In genomic region chr7:130073890-130074819, GRCm38 (mm10) we compare ENCODE assay signal across 8 mouse cellular contexts.
DNase-seq lines count a peak whose midpoint lies in the region; ATAC-seq and TF ChIP-seq lines count a peak whose summit lies in the region.
"Had no signal": no experiment of that assay in that cellular context is flagged by ENCODE, and none has a peak within 500 bp of the region (broad histone marks: within the 10 kb centered on the region; RNA-seq: fewer than 3 reads in every experiment).

No protein-coding gene starts in this region.

- H3K36me3 ChIP-seq in CH12.LX (replicated peaks in 1 of 2; ENCODE audit: control insufficient read depth in 1 of 2, insufficient read depth in 1 of 2, low read length in 1 of 2), result no peaks in the 10 kb centered on the region
- H3K36me3 ChIP-seq in forebrain, embryonic 15.5 days, result no peaks in the 10 kb centered on the region
- H3K36me3 ChIP-seq in hindbrain, embryonic 15.5 days, result no peaks in the 10 kb centered on the region
- no peaks in the 10 kb centered on the region for H3K36me3 ChIP-seq in limb, embryonic 12.5 days
- no peaks in the 10 kb centered on the region for H3K36me3 ChIP-seq in midbrain, embryonic 11.5 days (ENCODE audit: control insufficient read depth, insufficient read depth, low read length)

- no peak for TF ChIP-seq POLR2A in CH12.LX (IDR thresholded peaks at IDR 0.05; ENCODE audit: low read depth, low read length)

- peak overlapping the region in 1 of 3 experiments; percentile 30 for H3K4me3 ChIP-seq in CH12.LX (replicated peaks in 1 of 3; ENCODE audit: low read depth in 2 of 3, low read length in 2 of 3, poor library complexity in 1 of 3)
- H3K4me3 ChIP-seq in forebrain, embryonic 15.5 days, result peak overlapping the region; percentile 26
- H3K4me3 ChIP-seq in hindbrain, embryonic 15.5 days, result peak overlapping the region; percentile 25
- peak overlapping the region; percentile 25 for H3K4me3 ChIP-seq in limb, embryonic 12.5 days (replicated peaks)
- H3K4me3 ChIP-seq in midbrain, embryonic 11.5 days (ENCODE audit: low read depth, low read length), result peak overlapping the region; percentile 15; the same call in 1 of the 2 replicates
- H3K4me3 ChIP-seq: megakaryocyte, embryonic 14.5 days had no signal

- dilution Hi-C loops in CH12.LX (cut with MboI; ENCODE audit: extremely low pct_ligation_motif_present, extremely low pct_unique_long_range_greater_than_20kb, low sequenced_read_pairs), result no loop called here

- H3K4me2 ChIP-seq in CH12.LX (ENCODE audit: insufficient read depth, low read depth, poor library complexity, severe bottlenecking), result peak overlapping the region; percentile 90
- H3K4me2 ChIP-seq in forebrain, embryonic 15.5 days (replicated peaks), result peak overlapping the region; percentile 46
- peak overlapping the region; percentile 55 for H3K4me2 ChIP-seq in hindbrain, embryonic 15.5 days
- H3K4me2 ChIP-seq in limb, embryonic 12.5 days, result peak overlapping the region; percentile 56
- H3K4me2 ChIP-seq in midbrain, embryonic 11.5 days, result peak overlapping the region; percentile 41

- H3K27me3 ChIP-seq in CH12.LX (replicated peaks), result peaks cover 55% of the 10 kb centered on the region
- no peaks in the 10 kb centered on the region for H3K27me3 ChIP-seq in forebrain, embryonic 15.5 days
- 0 out of 2 replicates have a peak, but pooled peaks cover 2% of the 10 kb centered on the region for H3K27me3 ChIP-seq in hindbrain, embryonic 15.5 days
- no peaks in the 10 kb centered on the region; the same call in 1 of the 2 replicates for H3K27me3 ChIP-seq in limb, embryonic 12.5 days
- H3K27me3 ChIP-seq in midbrain, embryonic 11.5 days (ENCODE audit: control insufficient read depth, insufficient read depth, low read length), result no peaks in the 10 kb centered on the region
- H3K27me3 ChIP-seq: megakaryocyte, embryonic 14.5 days had no signal

- peaks cover 2 to 5% of the 10 kb centered on the region in 2 experiments; a peak in 2 of 4 replicates for H3K4me1 ChIP-seq in CH12.LX (ENCODE audit: control insufficient read depth in 1 of 2, insufficient read depth in 2 of 2)
- peaks cover 15% of the 10 kb centered on the region for H3K4me1 ChIP-seq in forebrain, embryonic 15.5 days
- peaks cover 17% of the 10 kb centered on the region for H3K4me1 ChIP-seq in hindbrain, embryonic 15.5 days (replicated peaks)
- peaks cover 18% of the 10 kb centered on the region for H3K4me1 ChIP-seq in limb, embryonic 12.5 days (replicated peaks)
- peaks cover 10% of the 10 kb centered on the region for H3K4me1 ChIP-seq in midbrain, embryonic 11.5 days (ENCODE audit: control insufficient read depth, insufficient read depth, low read length)
- H3K4me1 ChIP-seq: megakaryocyte, embryonic 14.5 days had no signal

- TF ChIP-seq CTCF in CH12.LX (conservative IDR thresholded peaks at IDR 0.05 in 1 of 2, IDR thresholded peaks at IDR 0.05 in 1 of 2; ENCODE audit: low read depth in 2 of 2, low read length in 2 of 2), result peak in 1 of 2 experiments; percentile 35; a peak in 2 of 4 replicates

- TF ChIP-seq EP300 in CH12.LX (IDR thresholded peaks at IDR 0.05; ENCODE audit: low read length), result peak; percentile 39

- WGBS in forebrain, embryonic 15.5 days, result 19% methylated on average over 27 of the region's 27 CpGs
- 26% methylated on average over 27 of the region's 27 CpGs for WGBS in hindbrain, embryonic 15.5 days
- WGBS in limb, embryonic 12.5 days, result 12% methylated on average over 27 of the region's 27 CpGs
- WGBS in midbrain, embryonic 11.5 days, result 31% methylated on average over 27 of the region's 27 CpGs

- H3K27ac ChIP-seq in CH12.LX (ENCODE audit: insufficient read depth, low read depth), result no peak overlapping the region
- no peak overlapping the region for H3K27ac ChIP-seq in forebrain, embryonic 15.5 days (replicated peaks)
- H3K27ac ChIP-seq in hindbrain, embryonic 15.5 days (replicated peaks), result no peak overlapping the region; the same call in 1 of the 2 replicates
- peak overlapping the region; percentile 92 for H3K27ac ChIP-seq in limb, embryonic 12.5 days
- H3K27ac ChIP-seq in midbrain, embryonic 11.5 days (ENCODE audit: low read depth, low read length), result no peak overlapping the region

- H3K79me2 ChIP-seq in CH12.LX (replicated peaks; ENCODE audit: control insufficient read depth, extremely low read depth, insufficient read depth, poor library complexity, severe bottlenecking), result no peaks in the 10 kb centered on the region

- no peaks in the 10 kb centered on the region for H3K9me3 ChIP-seq in CH12.LX (replicated peaks; ENCODE audit: low read length)
- no peaks in the 10 kb centered on the region for H3K9me3 ChIP-seq in forebrain, embryonic 15.5 days
- no peaks in the 10 kb centered on the region for H3K9me3 ChIP-seq in hindbrain, embryonic 15.5 days
- H3K9me3 ChIP-seq in limb, embryonic 12.5 days, result no peaks in the 10 kb centered on the region
- H3K9me3 ChIP-seq in midbrain, embryonic 11.5 days (ENCODE audit: control insufficient read depth, low read length), result no peaks in the 10 kb centered on the region

- no peak; the same call in none of the 2 replicates for TF ChIP-seq RAD21 in CH12.LX (IDR thresholded peaks at IDR 0.05; ENCODE audit: low read depth, low read length)

- DNase-seq in CH12.LX (ENCODE audit: extremely low read depth), result peak; percentile 21
- peak; percentile 21 for DNase-seq in R1 (ENCODE audit: low read depth, low spot score)
- peak; percentile 92 for DNase-seq in midbrain, embryonic 11.5 days (ENCODE audit: low spot score, missing footprints)
- DNase-seq in yolk sac, embryonic 10.5 days (ENCODE audit: low spot score), result peak; percentile 35

- H3K9ac ChIP-seq in CH12.LX (ENCODE audit: insufficient read depth, low read depth), result peak overlapping the region; percentile 30; the same call in 1 of the 2 replicates
- no peak overlapping the region for H3K9ac ChIP-seq in forebrain, embryonic 15.5 days (replicated peaks)
- 0 out of 2 replicates have a peak overlapping the region, but pooled peaks have one; percentile 4 for H3K9ac ChIP-seq in hindbrain, embryonic 15.5 days
- no peak overlapping the region for H3K9ac ChIP-seq in limb, embryonic 12.5 days (replicated peaks)
- 0 out of 2 replicates have a peak overlapping the region, but pooled peaks have one; percentile 9 for H3K9ac ChIP-seq in midbrain, embryonic 11.5 days (ENCODE audit: low read length)

- ATAC-seq in forebrain, embryonic 15.5 days (replicated peaks), result no peak
- ATAC-seq in hindbrain, embryonic 15.5 days (ENCODE audit: low FRiP score, low read depth), result no peak
- peak; percentile 75 for ATAC-seq in limb, embryonic 12.5 days (ENCODE audit: insufficient number of reproducible peaks, insufficient read depth, low FRiP score, low TSS enrichment, low read depth)
- ATAC-seq in midbrain, embryonic 11.5 days (ENCODE audit: low FRiP score), result no peak

- in situ Hi-C loops in CH12.LX (cut with MboI; ENCODE audit: low pct_ligation_motif_present, low pct_unique_long_range_greater_than_20kb, low sequenced_read_pairs), result no loop called here

TF ChIP-seq in CH12.LX, 34 proteins besides CTCF, POLR2A, EP300 and RAD21:
- TF ChIP-seq UBTF (IDR thresholded peaks at IDR 0.05; ENCODE audit: low read depth, low read length) (no peak), JUND (conservative IDR thresholded peaks at IDR 0.05; ENCODE audit: low read depth, low read length) (0 out of 2 replicates have a peak, but pooled peaks have one; percentile 19), IRF4 (IDR thresholded peaks at IDR 0.05; ENCODE audit: low read depth, low read length) (peak; percentile 34; the same call in 1 of the 2 replicates), JUN (IDR thresholded peaks at IDR 0.05; ENCODE audit: insufficient read depth, low read depth, low read length) (no peak), ELF1 (IDR thresholded peaks at IDR 0.05; ENCODE audit: low read depth, low read length) (no peak), PAX5 (IDR thresholded peaks at IDR 0.05; ENCODE audit: low read length) (no peak), POLR2AphosphoS2 (IDR thresholded peaks at IDR 0.05; ENCODE audit: low read depth, low read length) (no peak), MAX (IDR thresholded peaks at IDR 0.05; ENCODE audit: low read length) (no peak)

Comparison
In these comparisons a context has a peak if more than half of its experiments do, and no peak if none do; other contexts are left out.
1. DNase-seq: peak in every context shown above with its lines; median percentile 92 in midbrain, embryonic 11.5 days; 35 in yolk sac, embryonic 10.5 days; 21 in CH12.LX; 21 in R1.
2. H3K9ac ChIP-seq: peak in CH12.LX (single experiment), hindbrain, embryonic 15.5 days (single experiment) and midbrain, embryonic 11.5 days (single experiment); none in forebrain, embryonic 15.5 days (single experiment) and limb, embryonic 12.5 days (single experiment).
3. Peak in every context shown above with its lines, with median percentiles within 50 percentile points of each other: H3K4me2 ChIP-seq.